8 mouse cellular contexts compared by ENCODE assay signal in genomic region chrX:48278103-48278502, GRCm38 (mm10). TPM values are rescaled to one million over a fixed set of nuclear protein-coding genes. Genes with fewer than 3 reads are reported as not detected.
DNase-seq lines count a peak whose midpoint lies in the region; ATAC-seq and TF ChIP-seq lines count a peak whose summit lies in the region.

No protein-coding gene starts in this region.

- WGBS in intestine, embryonic 16.5 days, result 42% methylated on average over 3 of the region's 3 CpGs

- H3K4me2 ChIP-seq in intestine, embryonic 16.5 days (ENCODE audit: low read depth, low read length), result no peak overlapping the region

- no peaks in the 10 kb centered on the region for H3K27me3 ChIP-seq in intestine, embryonic 16.5 days (replicated peaks; ENCODE audit: control insufficient read depth, insufficient read depth, low read length)

- peak; percentile 74 for TF ChIP-seq CTCF in gastrocnemius, adult 2 months (IDR thresholded peaks at IDR 0.05)

- intact Hi-C loops in gastrocnemius, adult 2 months (cut with DNase I), result loop anchor here (1.0 kb wide), 1 partner anchor 105 kb away; no protein-coding TSS in a partner anchor

- peak; percentile 34 for DNase-seq in gastrocnemius, adult 2 months
- no peak for DNase-seq in gastrocnemius, adult 8-10 months (ENCODE audit: low spot score in 2 of 2)
- peak; percentile 39 for DNase-seq in ovary, postnatal 14 days (ENCODE audit: low spot score)
- DNase-seq in ovary, adult 18-20 months (ENCODE audit: low spot score), result no peak
- DNase-seq in cerebellum, adult 9-10 months, result peak; percentile 54
- peak; percentile 48 for DNase-seq in mesoderm, embryonic 11.5 days (ENCODE audit: low read depth, low spot score)

- no peak overlapping the region for H3K27ac ChIP-seq in gastrocnemius, adult 2 months
- no peak overlapping the region for H3K27ac ChIP-seq in intestine, embryonic 16.5 days (ENCODE audit: low read length)

- H3K36me3 ChIP-seq in intestine, embryonic 16.5 days (ENCODE audit: control insufficient read depth, insufficient read depth, low read length), result peaks cover 7% of the 10 kb centered on the region; the same call in 1 of the 2 replicates

- ATAC-seq in inflammation-experienced regulatory T-cells, adult 6 months, result peak; percentile 60
- no peak for ATAC-seq in intestine, embryonic 16.5 days

- H3K9ac ChIP-seq in intestine, embryonic 16.5 days (ENCODE audit: low read depth, low read length), result no peak overlapping the region

- no peak overlapping the region for H3K4me3 ChIP-seq in gastrocnemius, adult 2 months
- no peak overlapping the region for H3K4me3 ChIP-seq in intestine, embryonic 16.5 days (ENCODE audit: low read length)

- H3K4me1 ChIP-seq in intestine, embryonic 16.5 days (ENCODE audit: control insufficient read depth, insufficient read depth, low read length), result no peaks in the 10 kb centered on the region

- no peaks in the 10 kb centered on the region for H3K9me3 ChIP-seq in intestine, embryonic 16.5 days (ENCODE audit: control insufficient read depth, low read length)

RNA-seq across cellular contexts. Expression of gene Utp14a, which starts 21.4 kb away (rescaled TPM):
- 10 to 100 TPM; 12.1 to 15.2 TPM for total RNA-seq in gastrocnemius, adult 2 months (2021)
- 10 to 100 TPM in 3 of 4 experiments, 1 to 10 TPM in 1; 9.5 to 18.7 (median 11.6) TPM for total RNA-seq in gastrocnemius, adult 8-10 months (2022)
- 10 to 100 TPM; 24.0 to 33.2 (median 31.7) TPM for polyA plus RNA-seq in inflammation-experienced regulatory T-cells, adult 6 months (2017; shearing (Covaris generic))
- 10.9 and 11.8 TPM in 2 replicates for polyA plus RNA-seq in intestine, embryonic 16.5 days (2015; fragmentation: Nextera tagmentation; extraction: Ambion mirVana)

Comparison
In these comparisons a context has a peak if more than half of its experiments do, and no peak if none do; other contexts are left out.
1. DNase-seq: peak in gastrocnemius, adult 2 months (single experiment), ovary, postnatal 14 days (single experiment), cerebellum, adult 9-10 months (single experiment) and mesoderm, embryonic 11.5 days (single experiment); none in gastrocnemius, adult 8-10 months (0 of 2) and ovary, adult 18-20 months (single experiment).